Mouse (Mus musculus): ENCODE measurements around the gene Copg2. TPM values are rescaled to one million over a fixed set of nuclear protein-coding genes. Genes with fewer than 3 reads are reported as not detected.
A peak's percentile ranks its signal among the peaks of the same experiment; 100 is the strongest.

Copg2 gene
- total and polyA plus RNA-seq, 3 experiments = 11.8 to 37.1 (median 35.0) TPM

DNA sequence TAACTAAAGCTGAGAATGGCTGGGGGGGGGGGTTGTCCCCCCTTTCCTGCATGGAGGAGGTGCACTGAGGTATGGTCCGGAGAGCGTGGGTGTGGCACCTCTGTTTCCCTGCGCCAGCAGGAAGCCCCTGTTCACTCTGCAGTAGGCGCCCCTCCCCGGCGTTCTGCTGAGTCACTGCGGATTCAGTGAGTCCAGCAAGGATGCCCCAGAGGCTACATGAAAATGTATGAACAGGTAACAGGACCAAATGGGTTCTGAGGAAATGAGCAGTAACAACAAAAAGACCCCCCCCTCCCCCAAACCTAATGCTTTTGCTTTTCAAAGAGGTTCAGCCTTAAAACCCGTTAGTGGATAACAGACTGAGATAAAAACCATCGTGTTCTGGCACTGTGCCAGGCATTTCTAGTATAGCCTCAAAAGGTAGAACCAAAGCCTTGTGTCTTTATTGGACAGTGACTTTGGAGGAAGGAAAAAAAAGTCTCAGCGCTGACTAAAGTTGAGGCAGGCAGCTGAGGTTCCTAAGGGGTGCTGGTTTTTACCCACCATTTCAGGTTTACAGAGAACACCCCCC lies 157.3 kb downstream of the Copg2 start:
- Histone ChIP-seq H3K4me1 (ENCODE audit: control insufficient read depth, insufficient read depth, low read length) (no peaks in the 10 kb centered on the region), H3K79me2 (replicated peaks; ENCODE audit: control insufficient read depth, insufficient read depth, low read length) (no peaks in the 10 kb centered on the region), H3K27me3 (ENCODE audit: control insufficient read depth, insufficient read depth, low read length) (no peaks in the 10 kb centered on the region), H3K36me3 (ENCODE audit: control insufficient read depth, insufficient read depth, low read length) (no peaks in the 10 kb centered on the region), H3K4me3 (peak overlapping the region; percentile 61), H3K27ac (no peak overlapping the region), H3K9ac (ENCODE audit: low read depth, low read length) (no peak overlapping the region)
- intact Hi-C loops (cut with DNase I) = no loop called here
- DNase-seq = peak; percentile 35 to 39
- TF ChIP-seq CTCF (IDR thresholded peaks at IDR 0.05) (no peak), POLR2A (IDR thresholded peaks at IDR 0.05; ENCODE audit: insufficient read depth, low read depth, low read length) (no peak), EP300 (IDR thresholded peaks at IDR 0.05; ENCODE audit: insufficient read depth, low read depth, low read length) (no peak)
- 46% methylated on average over 10 of the region's 10 CpGs for WGBS

GRCm38 (mm10) chr6:30738464-30739006 lies 158.1 kb downstream of the Copg2 start:
- H3K9ac ChIP-seq (ENCODE audit: low read depth, low read length) = no peak overlapping the region; the same call in 1 of the 2 replicates
- WGBS = 54% methylated on average over 20 of the region's 20 CpGs
- no peak for TF ChIP-seq EP300 (IDR thresholded peaks at IDR 0.05; ENCODE audit: insufficient read depth, low read depth, low read length)
- no peak for TF ChIP-seq POLR2A (IDR thresholded peaks at IDR 0.05; ENCODE audit: insufficient read depth, low read depth, low read length)
- no peak for TF ChIP-seq CTCF (IDR thresholded peaks at IDR 0.05)
- no peaks in the 10 kb centered on the region for H3K79me2 ChIP-seq (replicated peaks; ENCODE audit: control insufficient read depth, insufficient read depth, low read length)
- intact Hi-C loops (cut with DNase I) = no loop called here
- no peaks in the 10 kb centered on the region for H3K4me1 ChIP-seq (ENCODE audit: control insufficient read depth, insufficient read depth, low read length)
- H3K27me3 ChIP-seq (ENCODE audit: control insufficient read depth, insufficient read depth, low read length) = no peaks in the 10 kb centered on the region
- no peak for DNase-seq
- H3K27ac ChIP-seq = peak overlapping the region; percentile 32
- H3K36me3 ChIP-seq (ENCODE audit: control insufficient read depth, insufficient read depth, low read length) = no peaks in the 10 kb centered on the region
- peak overlapping the region; percentile 61 for H3K4me3 ChIP-seq

DNA sequence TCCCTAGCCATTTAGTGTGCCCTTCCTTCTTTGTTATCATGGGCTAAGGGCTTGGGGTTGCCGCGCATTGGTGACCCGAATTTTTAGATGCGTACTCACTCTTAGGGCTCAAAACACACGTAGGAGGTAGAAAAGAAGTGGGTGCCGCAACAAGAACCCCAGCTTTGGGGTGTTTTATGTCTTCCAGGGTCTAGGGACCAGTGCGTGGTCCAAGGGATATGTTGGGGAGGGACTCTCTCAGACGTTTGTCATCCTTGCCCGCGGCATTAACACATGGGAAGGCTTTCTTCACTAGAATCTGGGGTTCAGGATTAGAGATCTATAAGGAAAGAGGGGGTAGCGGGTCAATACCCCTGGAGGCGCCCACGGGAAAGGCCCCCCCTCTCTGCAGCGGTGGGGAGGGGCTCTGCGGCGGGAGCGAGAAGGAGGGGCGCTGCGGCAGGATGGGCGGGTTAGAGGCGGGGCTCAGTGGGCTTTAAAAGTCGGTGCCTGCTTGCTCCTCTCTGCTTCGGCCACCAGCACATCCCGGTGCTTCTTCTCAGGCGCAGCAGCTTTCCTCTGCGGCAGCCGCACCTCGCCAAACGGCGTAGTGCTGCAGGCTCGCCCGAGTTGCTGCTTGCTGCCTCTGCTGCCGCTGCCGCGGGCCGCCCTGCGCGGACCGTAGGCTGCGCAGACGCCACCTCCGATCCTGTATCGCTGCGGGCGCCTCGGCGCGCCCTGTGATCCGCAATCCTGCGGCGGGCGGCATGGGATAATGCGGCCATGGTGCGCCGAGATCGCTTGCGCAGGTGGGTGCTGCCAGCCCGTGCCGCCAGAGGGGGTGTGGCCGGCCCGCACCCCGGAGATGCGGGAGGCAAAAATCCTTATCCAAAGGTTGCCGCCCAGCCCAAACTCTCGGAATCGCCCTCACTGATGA lies 158.8 kb downstream of the Copg2 start:
- no peaks in the 10 kb centered on the region for H3K27me3 ChIP-seq (ENCODE audit: control insufficient read depth, insufficient read depth, low read length)
- H3K36me3 ChIP-seq (ENCODE audit: control insufficient read depth, insufficient read depth, low read length) = no peaks in the 10 kb centered on the region
- peak overlapping the region; percentile 32 for H3K27ac ChIP-seq
- 61% methylated on average over 62 of the region's 66 CpGs for WGBS
- peak; percentile 81 to 84 for DNase-seq
- peak overlapping the region; percentile 74 for H3K9ac ChIP-seq (ENCODE audit: low read depth, low read length)
- H3K4me3 ChIP-seq = peak overlapping the region; percentile 61
- no peaks in the 10 kb centered on the region for H3K4me1 ChIP-seq (ENCODE audit: control insufficient read depth, insufficient read depth, low read length)
- no peaks in the 10 kb centered on the region for H3K79me2 ChIP-seq (replicated peaks; ENCODE audit: control insufficient read depth, insufficient read depth, low read length)
- intact Hi-C loops (cut with DNase I) = loop anchor here (1.0 kb wide), 1 partner anchor 203 kb away; no protein-coding TSS in a partner anchor
- TF ChIP-seq POLR2A (IDR thresholded peaks at IDR 0.05; ENCODE audit: insufficient read depth, low read depth, low read length) (peak; percentile 97), EP300 (IDR thresholded peaks at IDR 0.05; ENCODE audit: insufficient read depth, low read depth, low read length) (no peak), CTCF (IDR thresholded peaks at IDR 0.05) (peak; percentile 36)

- H3K9ac ChIP-seq (ENCODE audit: low read depth, low read length) = no peak overlapping the region
Observed at GRCm38 (mm10) chr6:30736864-30737547, 159.6 kb downstream of the Copg2 start.

DNA sequence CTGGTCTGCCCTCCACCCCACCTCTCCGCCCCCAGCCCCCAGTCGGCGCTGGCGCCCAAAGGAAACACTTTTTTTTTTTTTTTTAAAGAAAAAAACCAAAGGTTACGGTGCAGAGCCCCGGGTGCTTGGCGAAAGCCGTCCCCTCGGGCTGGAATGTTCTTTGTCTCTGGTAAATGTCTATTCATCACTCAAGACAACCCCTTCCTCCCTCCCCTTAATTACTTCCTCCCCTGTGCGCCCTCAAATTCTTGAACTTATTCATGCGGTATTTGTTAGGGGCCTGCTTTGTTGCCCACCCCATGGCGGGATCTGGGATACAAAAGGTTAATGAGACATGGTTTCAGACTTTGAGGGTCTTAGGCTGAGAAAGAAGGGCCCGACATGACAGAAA lies 160.2 kb downstream of the Copg2 start:
- H3K4me1 ChIP-seq (ENCODE audit: control insufficient read depth, insufficient read depth, low read length) = no peaks in the 10 kb centered on the region
- H3K9ac ChIP-seq (ENCODE audit: low read depth, low read length) = no peak overlapping the region
- H3K27me3 ChIP-seq (ENCODE audit: control insufficient read depth, insufficient read depth, low read length) = no peaks in the 10 kb centered on the region
- peak overlapping the region; percentile 26 for H3K27ac ChIP-seq
- H3K4me3 ChIP-seq = peak overlapping the region; percentile 40
- no peak for DNase-seq
- H3K79me2 ChIP-seq (replicated peaks; ENCODE audit: control insufficient read depth, insufficient read depth, low read length) = no peaks in the 10 kb centered on the region
- 50% methylated on average over 13 of the region's 13 CpGs for WGBS
- H3K36me3 ChIP-seq (ENCODE audit: control insufficient read depth, insufficient read depth, low read length) = no peaks in the 10 kb centered on the region
- intact Hi-C loops (cut with DNase I) = no loop called here
- TF ChIP-seq EP300 (IDR thresholded peaks at IDR 0.05; ENCODE audit: insufficient read depth, low read depth, low read length) (no peak), CTCF (IDR thresholded peaks at IDR 0.05) (no peak), POLR2A (IDR thresholded peaks at IDR 0.05; ENCODE audit: insufficient read depth, low read depth, low read length) (no peak)

More at GRCm38 (mm10) chr6:30736864-30737547, 159.6 kb downstream of the Copg2 start:
- DNase-seq = peak; percentile 75 to 81
- no peaks in the 10 kb centered on the region for H3K79me2 ChIP-seq (replicated peaks; ENCODE audit: control insufficient read depth, insufficient read depth, low read length)
- no peak for TF ChIP-seq EP300 (IDR thresholded peaks at IDR 0.05; ENCODE audit: insufficient read depth, low read depth, low read length)
- peak; percentile 78 for TF ChIP-seq CTCF (IDR thresholded peaks at IDR 0.05)
- TF ChIP-seq POLR2A (IDR thresholded peaks at IDR 0.05; ENCODE audit: insufficient read depth, low read depth, low read length) = no peak
- H3K4me1 ChIP-seq (ENCODE audit: control insufficient read depth, insufficient read depth, low read length) = no peaks in the 10 kb centered on the region
- H3K4me3 ChIP-seq = peak overlapping the region; percentile 61
- no peak overlapping the region; the same call in 1 of the 2 replicates for H3K27ac ChIP-seq
- 56% methylated on average over 29 of the region's 29 CpGs for WGBS
- no peaks in the 10 kb centered on the region for H3K27me3 ChIP-seq (ENCODE audit: control insufficient read depth, insufficient read depth, low read length)
- intact Hi-C loops (cut with DNase I) = loop anchor here (1.0 kb wide), 1 partner anchor 202 kb away; no protein-coding TSS in a partner anchor
- H3K36me3 ChIP-seq (ENCODE audit: control insufficient read depth, insufficient read depth, low read length) = no peaks in the 10 kb centered on the region

All from heart, adult 2 months (tissue).